Mouse (Mus musculus) heart, embryonic 14.5 days (tissue): ENCODE results near the gene Lmcd1. TPM values are rescaled to one million over a fixed set of nuclear protein-coding genes. Genes with fewer than 3 reads are reported as not detected.

Experiments
- ATAC-seq: fragments of 200-750 bp; cut with Nextera tagmentation; 2 replicates; pipeline ENCODE4 v1.8.0; 2017; ENCODE audit warnings: low read depth, moderate TSS enrichment; ENCODE audit not compliant: insufficient number of reproducible peaks, insufficient read depth, low FRiP score
- H3K27ac ChIP-seq, 2 experiments: fragments of 200-500 bp in 1 of 2; fragments of 300-500 bp in 1 of 2; sonication (generic) in 1 of 2; replicated peaks in 1 of 2; 2 replicates each; pipeline ENCODE4 v1.5.1; 2012 to 2014; ENCODE audit warnings: low read depth in 2 of 2, low read length in 2 of 2, control low read depth in 1 of 2, mild to moderate bottlenecking in 1 of 2, mixed read lengths in 1 of 2; ENCODE audit not compliant: control insufficient read depth in 1 of 2, insufficient read depth in 1 of 2
- H3K27me3 ChIP-seq: fragments of 300-500 bp; sonication (generic); 2 replicates; pipeline ENCODE4 v1.6.1; 2014; ENCODE audit warnings: mild to moderate bottlenecking, low read length, control low read depth; ENCODE audit not compliant: control insufficient read depth, insufficient read depth
- H3K36me3 ChIP-seq: fragments of 300-500 bp; sonication (generic); 2 replicates; pipeline ENCODE4 v1.6.1; 2014; ENCODE audit warnings: mild to moderate bottlenecking, control low read depth, low read length, mixed read lengths; ENCODE audit not compliant: control insufficient read depth, insufficient read depth
- H3K4me1 ChIP-seq, 2 experiments: fragments of 200-500 bp in 1 of 2; fragments of 300-500 bp in 1 of 2; sonication (generic) in 1 of 2; 2 replicates each; pipeline ENCODE4 v1.6.1; 2012 to 2014; ENCODE audit warnings: low read length in 2 of 2, control low read depth in 1 of 2, mixed read lengths in 1 of 2; ENCODE audit not compliant: control insufficient read depth in 2 of 2, insufficient read depth in 2 of 2
- H3K4me2 ChIP-seq: fragments of 300-500 bp; sonication (generic); 2 replicates; pipeline ENCODE4 v1.6.1; 2014; ENCODE audit warnings: mild to moderate bottlenecking, low read length
- H3K4me3 ChIP-seq, 2 experiments: fragments of 200-500 bp in 1 of 2; fragments of 300-500 bp in 1 of 2; sonication (generic) in 1 of 2; 2 replicates each; pipeline ENCODE4 v1.5.1; 2012 to 2014; ENCODE audit warnings: low read length in 2 of 2, mild to moderate bottlenecking in 2 of 2, control low read depth in 1 of 2, low read depth in 1 of 2, moderate library complexity in 1 of 2; ENCODE audit not compliant: control insufficient read depth in 1 of 2, insufficient read depth in 1 of 2
- H3K9ac ChIP-seq: fragments of 300-500 bp; sonication (generic); 2 replicates; pipeline ENCODE4 v1.6.1; 2014; ENCODE audit warnings: mild to moderate bottlenecking, low read length
- H3K9me3 ChIP-seq: fragments of 300-500 bp; sonication (generic); 2 replicates; pipeline ENCODE4 v1.6.1; 2016; ENCODE audit warnings: low read length, control low read depth; ENCODE audit not compliant: control insufficient read depth
- WGBS: fragments of 180-500 bp; shearing (Covaris S2); extraction: QIAGEN DNeasy Blood & Tissue Kit; methylation state at CpG from one replicate; pipeline ENCODE4 v1.1.7; 2014; 5-methylcytosine and 5-hydroxymethylcytosine counted together
- polyA plus RNA-seq: library from polyadenylated mRNA; unstranded; fragments of >200 nt; fragmentation: Nextera tagmentation; extraction: Ambion mirVana; gene quantifications from 2 replicates; pipeline ENCODE4 v1.2.1, GENCODE M21; 2014

Lmcd1 gene
- polyA plus RNA-seq, 1 experiment from 2014 or later, result 56.7 TPM

DNA sequence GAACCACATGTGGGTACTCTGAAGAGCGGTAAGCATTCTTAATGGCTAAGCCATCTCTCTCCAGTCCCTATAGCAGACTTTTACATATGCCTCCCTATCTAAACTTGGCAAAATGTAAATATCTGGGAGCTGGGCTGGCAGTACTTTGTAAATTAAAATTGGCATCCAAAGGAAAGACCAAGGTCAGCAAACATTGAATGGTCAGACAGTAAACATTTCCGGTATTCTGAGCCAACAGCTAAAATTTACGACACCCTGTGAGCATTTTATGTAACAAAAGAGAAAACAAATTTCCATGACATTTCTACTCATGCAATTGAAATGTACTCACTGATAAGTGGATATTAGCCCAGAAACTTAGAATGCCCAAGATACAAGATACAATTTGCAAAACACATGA is 51.7 kb downstream of the Lmcd1 start:
- no peak overlapping the region for H3K4me3 ChIP-seq
- no peaks in the 10 kb centered on the region for H3K27me3 ChIP-seq
- H3K36me3 ChIP-seq, result peaks cover 39% of the 10 kb centered on the region
- peaks cover 0 to 4% of the 10 kb centered on the region in 2 experiments; a peak in 1 of 4 replicates for H3K4me1 ChIP-seq
- WGBS, result 93% methylated on average over 3 of the region's 3 CpGs
- H3K9ac ChIP-seq, result no peak overlapping the region
- H3K9me3 ChIP-seq, result no peaks in the 10 kb centered on the region
- ATAC-seq, result no peak
- no peak overlapping the region for H3K27ac ChIP-seq
- H3K4me2 ChIP-seq, result no peak overlapping the region

GRCm38 (mm10) chr6:112327793-112328192 is 54.2 kb downstream of the Lmcd1 start:
- no peak for ATAC-seq
- H3K36me3 ChIP-seq, result peaks cover 48% of the 10 kb centered on the region

DNA sequence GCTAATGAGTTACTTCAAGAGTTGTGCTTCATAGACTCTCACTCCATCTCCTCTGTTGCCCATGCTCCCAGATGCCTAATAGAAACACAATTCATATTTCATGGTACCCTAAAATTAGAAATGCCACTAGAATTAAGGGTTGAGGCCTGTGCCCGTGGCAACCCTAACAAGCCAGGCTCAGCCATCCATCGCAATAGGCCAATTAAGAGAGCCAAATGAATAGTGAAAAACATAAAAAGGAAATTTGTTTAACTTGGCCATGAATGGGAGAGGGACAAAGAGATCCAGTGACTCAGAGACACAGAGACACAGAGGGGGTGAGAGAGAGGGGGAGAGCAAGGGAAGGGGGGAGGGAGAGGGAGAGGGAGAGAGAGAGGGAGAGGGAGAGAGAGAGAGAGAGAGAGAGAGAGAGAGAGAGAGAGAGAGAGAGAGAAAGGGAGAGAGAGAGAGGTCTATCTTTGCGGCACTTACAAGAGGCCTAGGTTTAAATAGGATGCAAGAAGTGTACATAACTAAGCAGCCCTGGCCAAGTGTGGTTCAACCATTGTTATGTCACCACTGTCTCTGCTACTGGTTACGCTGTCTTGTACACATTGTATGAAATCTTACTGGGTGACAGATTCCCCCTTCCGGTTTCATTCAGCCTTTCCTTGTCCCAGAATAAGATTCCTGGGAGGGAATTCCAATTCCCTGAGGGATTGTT is 57.1 kb downstream of the Lmcd1 start:
- no peaks in the 10 kb centered on the region for H3K9me3 ChIP-seq
- H3K4me2 ChIP-seq, result no peak overlapping the region
- WGBS, result 89% methylated on average over 5 of the region's 5 CpGs
- H3K4me1 ChIP-seq, result peaks cover 0 to 4% of the 10 kb centered on the region in 2 experiments; a peak in 1 of 4 replicates
- ATAC-seq, result no peak
- no peak overlapping the region for H3K27ac ChIP-seq
- H3K36me3 ChIP-seq, result peaks cover 35% of the 10 kb centered on the region
- no peak overlapping the region for H3K4me3 ChIP-seq
- no peaks in the 10 kb centered on the region for H3K27me3 ChIP-seq
- no peak overlapping the region for H3K9ac ChIP-seq

More at GRCm38 (mm10) chr6:112327793-112328192, 54.2 kb downstream of the Lmcd1 start:
- Histone ChIP-seq H3K4me1 (peaks cover 0 to 4% of the 10 kb centered on the region in 2 experiments; a peak in 1 of 4 replicates), H3K9ac (no peak overlapping the region), H3K27me3 (no peaks in the 10 kb centered on the region), H3K4me3 (no peak overlapping the region), H3K27ac (0 out of 4 replicates have a peak overlapping the region, but pooled peaks of 1 of the 2 experiments have one; percentile 29), H3K4me2 (no peak overlapping the region), H3K9me3 (no peaks in the 10 kb centered on the region)
- 65% methylated on average over 5 of the region's 5 CpGs for WGBS

- peaks cover 0 to 4% of the 10 kb centered on the region in 2 experiments; a peak in 1 of 4 replicates for H3K4me1 ChIP-seq
- H3K4me3 ChIP-seq, result no peak overlapping the region
- H3K9ac ChIP-seq, result no peak overlapping the region
- no peak overlapping the region for H3K4me2 ChIP-seq
- H3K9me3 ChIP-seq, result no peaks in the 10 kb centered on the region
- WGBS, result 78% methylated on average over 6 of the region's 6 CpGs
- no peak overlapping the region for H3K27ac ChIP-seq
- H3K27me3 ChIP-seq, result no peaks in the 10 kb centered on the region
- ATAC-seq, result no peak
- H3K36me3 ChIP-seq, result peaks cover 35% of the 10 kb centered on the region
Measured at GRCm38 (mm10) chr6:112331223-112331598, 57.7 kb downstream of the Lmcd1 start.

- no peak overlapping the region for H3K9ac ChIP-seq
- no peaks in the 10 kb centered on the region for H3K9me3 ChIP-seq
- no peak overlapping the region for H3K27ac ChIP-seq
- no peaks in the 10 kb centered on the region for H3K27me3 ChIP-seq
- no peak overlapping the region for H3K4me2 ChIP-seq
- H3K36me3 ChIP-seq, result peaks cover 30% of the 10 kb centered on the region
- 79% methylated on average over 5 of the region's 5 CpGs for WGBS
- no peaks in the 10 kb centered on the region for H3K4me1 ChIP-seq
- ATAC-seq, result no peak
- H3K4me3 ChIP-seq, result no peak overlapping the region
Measured at GRCm38 (mm10) chr6:112333930-112334329, 60.4 kb downstream of the Lmcd1 start.

DNA sequence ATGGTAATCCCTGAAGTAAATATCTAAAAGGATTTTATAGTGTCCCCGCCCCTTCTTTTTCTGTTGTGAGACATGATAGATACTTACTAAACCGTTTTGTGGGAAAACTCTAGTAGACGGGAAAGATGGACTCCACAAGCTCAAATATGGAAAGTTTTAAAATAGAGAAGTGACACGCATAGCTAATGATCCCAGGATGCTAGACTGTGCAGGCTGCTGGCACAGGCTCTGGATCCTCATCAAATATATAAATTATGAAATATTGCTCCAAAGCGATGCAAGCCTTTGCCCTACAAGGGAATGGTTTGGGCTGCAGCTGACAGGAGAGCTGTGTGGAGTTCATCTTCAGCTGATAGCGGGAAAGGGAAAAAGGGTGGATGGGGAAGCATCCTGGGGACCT is 64.1 kb downstream of the Lmcd1 start:
- Histone ChIP-seq H3K27ac (no peak overlapping the region), H3K27me3 (no peaks in the 10 kb centered on the region), H3K36me3 (no peaks in the 10 kb centered on the region), H3K4me1 (no peaks in the 10 kb centered on the region), H3K4me2 (no peak overlapping the region), H3K9ac (no peak overlapping the region), H3K9me3 (no peaks in the 10 kb centered on the region), H3K4me3 (no peak overlapping the region)
- WGBS, result 81% methylated on average over 6 of the region's 6 CpGs
- no peak for ATAC-seq

DNA sequence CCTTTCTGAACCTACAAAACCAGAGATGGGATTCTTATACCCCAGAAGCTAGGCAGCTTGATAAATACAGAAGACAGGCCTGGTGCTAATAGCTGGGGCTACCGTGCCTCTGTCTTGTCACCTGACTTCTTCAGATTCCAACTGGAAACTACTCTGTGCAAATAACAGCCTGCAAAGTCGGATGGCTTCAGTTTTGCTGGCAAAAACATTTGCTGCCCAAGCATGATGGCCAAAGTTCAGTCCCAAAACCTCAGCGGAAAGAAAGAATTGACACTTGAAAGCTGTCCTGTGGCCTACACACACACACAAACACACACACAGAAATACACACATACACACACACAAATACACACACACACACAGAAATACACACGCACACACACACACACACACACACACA is 65.5 kb downstream of the Lmcd1 start:
- H3K27ac ChIP-seq, result no peak overlapping the region
- no peaks in the 10 kb centered on the region for H3K4me1 ChIP-seq
- H3K27me3 ChIP-seq, result no peaks in the 10 kb centered on the region
- WGBS, result 81% methylated on average over 4 of the region's 4 CpGs
- no peak overlapping the region for H3K4me3 ChIP-seq
- H3K36me3 ChIP-seq, result no peaks in the 10 kb centered on the region
- H3K9ac ChIP-seq, result no peak overlapping the region
- H3K9me3 ChIP-seq, result no peaks in the 10 kb centered on the region
- no peak for ATAC-seq
- H3K4me2 ChIP-seq, result no peak overlapping the region

DNA sequence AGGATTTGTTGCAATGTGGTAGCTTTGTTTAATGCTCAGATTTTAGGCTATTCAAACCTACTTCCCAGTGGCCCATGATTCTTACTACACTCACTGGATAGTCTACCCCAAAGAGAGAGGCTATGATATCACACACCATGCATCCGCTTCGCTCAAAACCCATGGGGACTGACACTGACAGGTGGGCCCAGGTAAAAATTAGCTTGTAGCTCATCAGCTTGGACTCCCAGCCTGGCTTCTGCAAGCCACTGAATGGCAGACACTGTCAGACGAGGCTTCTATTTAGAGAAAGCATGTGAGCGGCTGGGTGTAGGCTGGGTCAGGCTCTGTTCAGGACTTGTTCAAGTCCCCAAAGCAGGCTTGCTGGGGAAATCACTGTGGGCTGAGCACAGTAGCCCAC is 76.9 kb downstream of the Lmcd1 start:
- Histone ChIP-seq H3K27me3 (no peaks in the 10 kb centered on the region), H3K4me1 (no peaks in the 10 kb centered on the region), H3K9ac (no peak overlapping the region), H3K27ac (no peak overlapping the region), H3K36me3 (no peaks in the 10 kb centered on the region), H3K4me3 (no peak overlapping the region), H3K9me3 (no peaks in the 10 kb centered on the region), H3K4me2 (no peak overlapping the region)
- ATAC-seq, result no peak
- 81% methylated on average over 4 of the region's 4 CpGs for WGBS
